Comparison of ENCODE assay signal across 9 mouse cellular contexts in genomic region chr2:68382394-68383059, GRCm38 (mm10).
DNase-seq lines count a peak whose midpoint lies in the region; ATAC-seq and TF ChIP-seq lines count a peak whose summit lies in the region.
"Had no signal": no experiment of that assay in that cellular context is flagged by ENCODE, and none has a peak within 500 bp of the region (broad histone marks: within the 10 kb centered on the region; RNA-seq: fewer than 3 reads in every experiment).

No protein-coding gene starts in this region.

- H3K9me3 ChIP-seq in hindbrain, embryonic 10.5 days: no peaks in the 10 kb centered on the region
- H3K9me3 ChIP-seq in hindbrain, postnatal 0 days (ENCODE audit: low read length): no peaks in the 10 kb centered on the region
- H3K9me3 ChIP-seq: forebrain, embryonic 12.5 days had no signal

- WGBS in hindbrain, embryonic 10.5 days: 58% methylated on average over 11 of the region's 11 CpGs
- 67% methylated on average over 11 of the region's 11 CpGs for WGBS in hindbrain, postnatal 0 days
- 13% methylated on average over 11 of the region's 11 CpGs for WGBS in thymus, adult 2 months

- no peak overlapping the region for H3K4me3 ChIP-seq in hindbrain, embryonic 10.5 days
- H3K4me3 ChIP-seq in hindbrain, postnatal 0 days (ENCODE audit: low read length): no peak overlapping the region
- H3K4me3 ChIP-seq in thymus, adult 2 months (ENCODE audit: control insufficient read depth, insufficient read depth, low read length): no peak overlapping the region
- H3K4me3 ChIP-seq: forebrain, embryonic 12.5 days had no signal

- no peaks in the 10 kb centered on the region for H3K27me3 ChIP-seq in hindbrain, embryonic 10.5 days (ENCODE audit: insufficient read depth, poor library complexity, severe bottlenecking)
- H3K27me3 ChIP-seq in hindbrain, postnatal 0 days (ENCODE audit: insufficient read depth, low read length): no peaks in the 10 kb centered on the region
- no peaks in the 10 kb centered on the region for H3K27me3 ChIP-seq in thymus, adult 2 months (ENCODE audit: control insufficient read depth, insufficient read depth, low read length)
- H3K27me3 ChIP-seq: forebrain, embryonic 12.5 days had no signal

- H3K36me3 ChIP-seq in hindbrain, embryonic 10.5 days: 0 out of 2 replicates have a peak, but pooled peaks cover 10% of the 10 kb centered on the region
- no peaks in the 10 kb centered on the region for H3K36me3 ChIP-seq in hindbrain, postnatal 0 days (ENCODE audit: insufficient read depth, low read length)
- no peaks in the 10 kb centered on the region for H3K36me3 ChIP-seq in thymus, adult 2 months (ENCODE audit: control insufficient read depth, insufficient read depth, low read length)
- H3K36me3 ChIP-seq: forebrain, embryonic 12.5 days had no signal

- H3K9ac ChIP-seq in hindbrain, postnatal 0 days (replicated peaks; ENCODE audit: low read length): no peak overlapping the region
- H3K9ac ChIP-seq: forebrain, embryonic 12.5 days had no signal

- no peak for TF ChIP-seq POLR2A in thymus, adult 2 months (IDR thresholded peaks at IDR 0.05; ENCODE audit: control insufficient read depth, extremely low read depth, insufficient read depth, low read length, poor library complexity)

- ATAC-seq in hindbrain, postnatal 0 days: no peak
- ATAC-seq in inflammation-experienced regulatory T-cells, adult 6 months: peak; percentile 80

- no peak overlapping the region for H3K4me2 ChIP-seq in hindbrain, postnatal 0 days (ENCODE audit: low read depth, low read length)
- H3K4me2 ChIP-seq: forebrain, embryonic 12.5 days had no signal

- DNase-seq in hindbrain, embryonic 10.5 days (ENCODE audit: low spot score): no peak
- DNase-seq in hindbrain, postnatal 0 days (ENCODE audit: low spot score): no peak
- peak; percentile 31 for DNase-seq in lung, postnatal 14 days
- peak; percentile 82 for DNase-seq in thymus, adult 2 months
- no peak for DNase-seq in gastrocnemius, adult 18-20 months (ENCODE audit: low spot score)
- no peak for DNase-seq in adrenal gland, postnatal 36 days
- DNase-seq in layer of hippocampus, adult 9-11 months: no peak

- TF ChIP-seq CTCF in hindbrain, postnatal 0 days (IDR thresholded peaks at IDR 0.05; ENCODE audit: low read depth): no peak
- TF ChIP-seq CTCF in thymus, adult 2 months (IDR thresholded peaks at IDR 0.05; ENCODE audit: borderline replicate concordance, control insufficient read depth, extremely low read depth, insufficient read depth, low read length, poor library complexity): no peak

- peaks cover 99% of the 10 kb centered on the region for H3K4me1 ChIP-seq in hindbrain, embryonic 10.5 days (replicated peaks)
- no peaks in the 10 kb centered on the region for H3K4me1 ChIP-seq in hindbrain, postnatal 0 days (ENCODE audit: insufficient read depth, low read length)
- peaks cover 31% of the 10 kb centered on the region for H3K4me1 ChIP-seq in thymus, adult 2 months (replicated peaks; ENCODE audit: control insufficient read depth, insufficient read depth, low read length)

- H3K27ac ChIP-seq in hindbrain, embryonic 10.5 days: peak overlapping the region; percentile 66; the same call in 1 of the 2 replicates
- H3K27ac ChIP-seq in hindbrain, postnatal 0 days: no peak overlapping the region
- H3K27ac ChIP-seq in thymus, adult 2 months (ENCODE audit: control insufficient read depth, insufficient read depth, low read length): peak overlapping the region; percentile 80
- H3K27ac ChIP-seq: forebrain, embryonic 12.5 days had no signal

Comparison
In these comparisons a context has a peak if more than half of its experiments do, and no peak if none do; other contexts are left out.
1. DNase-seq: peak in lung, postnatal 14 days (single experiment) and thymus, adult 2 months (single experiment); none in hindbrain, embryonic 10.5 days (single experiment), hindbrain, postnatal 0 days (single experiment), gastrocnemius, adult 18-20 months (single experiment), adrenal gland, postnatal 36 days (0 of 2) and layer of hippocampus, adult 9-11 months (single experiment).